23 mouse cellular contexts compared by ENCODE assay signal in the genomic region with DNA sequence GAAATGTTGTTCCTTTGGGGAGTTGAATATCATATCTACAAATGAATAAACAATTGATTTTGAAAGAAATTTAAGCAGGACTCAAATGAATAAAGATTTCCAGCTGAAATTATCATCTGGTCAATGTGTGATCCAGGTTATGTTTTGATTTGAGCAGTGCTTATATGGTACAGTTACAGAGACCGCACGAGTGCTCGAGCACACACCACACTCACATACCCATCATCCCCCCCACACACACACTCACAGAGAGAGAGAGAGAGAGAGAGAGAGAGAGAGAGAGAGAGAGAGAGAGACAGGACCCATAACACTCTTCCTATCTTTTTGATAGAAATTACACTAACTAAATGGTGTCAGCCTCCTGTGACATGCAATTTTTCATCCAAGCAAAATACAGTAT.
DNase-seq lines count a peak whose midpoint lies in the region; ATAC-seq lines count a peak whose summit lies in the region.
"Had no signal": no experiment of that assay in that cellular context is flagged by ENCODE, and none has a peak within 500 bp of the region (broad histone marks: within the 10 kb centered on the region; RNA-seq: fewer than 3 reads in every experiment).

No protein-coding gene starts in this region.

- H3K9ac ChIP-seq in hindbrain, embryonic 13.5 days, result no peak overlapping the region
- no peak overlapping the region for H3K9ac ChIP-seq in hindbrain, embryonic 11.5 days (ENCODE audit: low read depth, low read length)
- H3K9ac ChIP-seq in midbrain, embryonic 12.5 days (replicated peaks), result no peak overlapping the region
- no peak overlapping the region for H3K9ac ChIP-seq in midbrain, embryonic 11.5 days (ENCODE audit: low read length)
- no peak overlapping the region for H3K9ac ChIP-seq in neural tube, embryonic 13.5 days
- H3K9ac ChIP-seq: heart, embryonic 13.5 days had no signal

- H3K27ac ChIP-seq in hindbrain, embryonic 13.5 days, result peak overlapping the region; percentile 25; the same call in 1 of the 2 replicates
- H3K27ac ChIP-seq in hindbrain, embryonic 11.5 days (ENCODE audit: low read depth, low read length), result no peak overlapping the region
- H3K27ac ChIP-seq in midbrain, embryonic 12.5 days (replicated peaks), result no peak overlapping the region
- H3K27ac ChIP-seq in midbrain, embryonic 11.5 days (ENCODE audit: low read depth, low read length), result no peak overlapping the region
- peak overlapping the region; percentile 23; the same call in 1 of the 2 replicates for H3K27ac ChIP-seq in neural tube, embryonic 13.5 days (replicated peaks)
- H3K27ac ChIP-seq: heart, adult 2 months; heart, embryonic 10.5 days; heart, embryonic 13.5 days had no signal

- no peak overlapping the region for H3K4me3 ChIP-seq in hindbrain, embryonic 13.5 days
- no peak overlapping the region for H3K4me3 ChIP-seq in hindbrain, embryonic 11.5 days (ENCODE audit: low read depth, low read length)
- no peak overlapping the region for H3K4me3 ChIP-seq in midbrain, embryonic 12.5 days
- H3K4me3 ChIP-seq in midbrain, embryonic 11.5 days (ENCODE audit: low read depth, low read length), result no peak overlapping the region
- H3K4me3 ChIP-seq in neural tube, embryonic 13.5 days, result no peak overlapping the region
- H3K4me3 ChIP-seq: heart, adult 2 months; heart, embryonic 10.5 days; heart, embryonic 13.5 days had no signal

- WGBS in hindbrain, embryonic 13.5 days, result 88% methylated on average over 3 of the region's 3 CpGs
- WGBS in hindbrain, embryonic 11.5 days, result 87% methylated on average over 3 of the region's 3 CpGs
- 87% methylated on average over 3 of the region's 3 CpGs for WGBS in midbrain, embryonic 12.5 days
- WGBS in midbrain, embryonic 11.5 days, result 86% methylated on average over 3 of the region's 3 CpGs
- WGBS in neural tube, embryonic 13.5 days, result 90% methylated on average over 3 of the region's 3 CpGs

- H3K4me2 ChIP-seq in hindbrain, embryonic 13.5 days, result no peak overlapping the region
- no peak overlapping the region for H3K4me2 ChIP-seq in hindbrain, embryonic 11.5 days (replicated peaks; ENCODE audit: low read depth, low read length)
- H3K4me2 ChIP-seq in midbrain, embryonic 12.5 days (replicated peaks), result no peak overlapping the region
- no peak overlapping the region for H3K4me2 ChIP-seq in midbrain, embryonic 11.5 days
- no peak overlapping the region for H3K4me2 ChIP-seq in neural tube, embryonic 13.5 days
- H3K4me2 ChIP-seq: heart, embryonic 13.5 days had no signal

- H3K9me3 ChIP-seq in hindbrain, embryonic 13.5 days, result no peaks in the 10 kb centered on the region
- no peaks in the 10 kb centered on the region for H3K9me3 ChIP-seq in hindbrain, embryonic 11.5 days (ENCODE audit: control insufficient read depth, low read length)
- H3K9me3 ChIP-seq in midbrain, embryonic 12.5 days, result no peaks in the 10 kb centered on the region
- H3K9me3 ChIP-seq in midbrain, embryonic 11.5 days (ENCODE audit: control insufficient read depth, low read length), result no peaks in the 10 kb centered on the region
- no peaks in the 10 kb centered on the region for H3K9me3 ChIP-seq in neural tube, embryonic 13.5 days
- H3K9me3 ChIP-seq: heart, embryonic 10.5 days had no signal

- no peak for ATAC-seq in hindbrain, embryonic 13.5 days (ENCODE audit: low FRiP score)
- ATAC-seq in hindbrain, embryonic 11.5 days (ENCODE audit: low FRiP score), result no peak
- 0 out of 2 replicates have a peak, but pooled peaks have one; percentile 44 for ATAC-seq in midbrain, embryonic 12.5 days (ENCODE audit: low FRiP score, low read depth)
- no peak for ATAC-seq in midbrain, embryonic 11.5 days (ENCODE audit: low FRiP score)
- ATAC-seq in neural tube, embryonic 13.5 days (ENCODE audit: low read depth), result no peak
- ATAC-seq: forebrain, embryonic 14.5 days; Patski had no signal

- no peaks in the 10 kb centered on the region for H3K27me3 ChIP-seq in hindbrain, embryonic 13.5 days
- no peaks in the 10 kb centered on the region for H3K27me3 ChIP-seq in hindbrain, embryonic 11.5 days (ENCODE audit: control insufficient read depth, insufficient read depth, low read length)
- no peaks in the 10 kb centered on the region for H3K27me3 ChIP-seq in midbrain, embryonic 12.5 days
- no peaks in the 10 kb centered on the region for H3K27me3 ChIP-seq in midbrain, embryonic 11.5 days (ENCODE audit: control insufficient read depth, insufficient read depth, low read length)
- H3K27me3 ChIP-seq in neural tube, embryonic 13.5 days, result no peaks in the 10 kb centered on the region
- H3K27me3 ChIP-seq: heart, embryonic 13.5 days; Patski had no signal

- no peaks in the 10 kb centered on the region for H3K4me1 ChIP-seq in hindbrain, embryonic 13.5 days (replicated peaks)
- H3K4me1 ChIP-seq in hindbrain, embryonic 11.5 days (replicated peaks; ENCODE audit: control insufficient read depth, insufficient read depth, low read length), result no peaks in the 10 kb centered on the region
- no peaks in the 10 kb centered on the region; the same call in 1 of the 2 replicates for H3K4me1 ChIP-seq in midbrain, embryonic 12.5 days
- no peaks in the 10 kb centered on the region for H3K4me1 ChIP-seq in midbrain, embryonic 11.5 days (ENCODE audit: control insufficient read depth, insufficient read depth, low read length)
- peaks cover 25% of the 10 kb centered on the region for H3K4me1 ChIP-seq in neural tube, embryonic 13.5 days (replicated peaks)
- H3K4me1 ChIP-seq: heart, embryonic 10.5 days had no signal

- no peak for DNase-seq in hindbrain, embryonic 11.5 days (ENCODE audit: low spot score)
- no peak for DNase-seq in midbrain, embryonic 11.5 days (ENCODE audit: low spot score, missing footprints)
- DNase-seq in neural tube, embryonic 10.5 days (ENCODE audit: extremely low spot score, low spot score), result no peak
- no peak for DNase-seq in kidney, postnatal 36 days
- DNase-seq: adrenal gland, postnatal 10 days; adrenal gland, postnatal 36 days; B cell, adult 2 months; cerebellum, adult 18-20 months; cerebellum, adult 9-10 months; cerebellum, postnatal 14 days; gastrocnemius, postnatal 10 days; gastrocnemius, postnatal 36 days; heart, adult 2 months; heart, postnatal 14 days; heart, postnatal 4 days had no signal

- peaks cover 7% of the 10 kb centered on the region for H3K36me3 ChIP-seq in hindbrain, embryonic 13.5 days
- no peaks in the 10 kb centered on the region for H3K36me3 ChIP-seq in hindbrain, embryonic 11.5 days (ENCODE audit: control insufficient read depth, insufficient read depth, low read length)
- H3K36me3 ChIP-seq in midbrain, embryonic 12.5 days, result peaks cover 6% of the 10 kb centered on the region; the same call in 1 of the 2 replicates
- H3K36me3 ChIP-seq in midbrain, embryonic 11.5 days (ENCODE audit: control insufficient read depth, insufficient read depth, low read length), result no peaks in the 10 kb centered on the region; the same call in 1 of the 2 replicates
- H3K36me3 ChIP-seq in neural tube, embryonic 13.5 days, result peaks cover 9% of the 10 kb centered on the region
- H3K36me3 ChIP-seq: G1E; heart, embryonic 10.5 days; heart, embryonic 13.5 days had no signal

Comparison
In these comparisons a context has a peak if more than half of its experiments do, and no peak if none do; other contexts are left out.
1. H3K27ac ChIP-seq: peak in hindbrain, embryonic 13.5 days (single experiment) and neural tube, embryonic 13.5 days (single experiment); none in hindbrain, embryonic 11.5 days (single experiment), midbrain, embryonic 12.5 days (single experiment) and midbrain, embryonic 11.5 days (single experiment).